Mouse (Mus musculus) heart, adult 2 months (tissue): ENCODE measurements at regions not wholly inside any gene's neighbourhood (a gene's known extent, or its start where the extent isn't known, plus 50 kb on each side); places are given as distances from the start of the nearest gene placed in this dataset.

ENCODE experiments used
- CTCF ChIP-seq: fragments of 200-600 bp; IDR thresholded peaks from 2 replicates; pipeline ENCODE4 v1.8.1; 2022; ENCODE audit warnings: antibody characterized with exemption, mild to moderate bottlenecking, moderate library complexity
- EP300 ChIP-seq: fragments of 200-500 bp; IDR thresholded peaks from 2 replicates; pipeline ENCODE4 v1.6.1; 2011; ENCODE audit warnings: low read depth, low read length, control low read depth; ENCODE audit not compliant: insufficient read depth
- POLR2A ChIP-seq: fragments of 200-500 bp; IDR thresholded peaks from 2 replicates; pipeline ENCODE4 v1.6.1; 2011; ENCODE audit warnings: mild to moderate bottlenecking, low read depth, low read length, control low read depth; ENCODE audit not compliant: insufficient read depth

DNA sequence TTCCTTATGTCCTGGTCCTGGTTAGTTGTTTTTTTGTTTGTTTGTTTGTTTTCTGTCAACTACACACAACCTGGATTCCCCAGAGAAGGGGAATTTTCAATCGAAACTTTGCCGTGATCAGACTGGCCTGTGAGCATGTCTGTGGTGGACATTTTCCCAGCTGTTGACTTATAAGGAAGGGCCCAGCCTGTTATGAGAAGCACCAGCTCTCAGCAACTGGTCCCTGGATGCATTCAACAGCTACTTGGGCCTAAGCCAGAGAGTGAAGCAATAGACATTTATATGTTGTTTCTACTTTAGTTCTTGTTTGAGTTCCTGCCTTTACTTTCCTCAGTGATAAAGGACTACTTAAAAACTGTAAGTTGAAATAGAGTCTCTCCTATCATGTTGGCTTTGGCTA, 309.0 kb downstream of the Btg1 start:
- TF ChIP-seq CTCF (no peak), POLR2A (no peak), EP300 (no peak)
